Mouse (Mus musculus) bone marrow macrophage, adult 2 months (primary cell): ENCODE results near the gene Clec4g. TPM values are rescaled to one million over a fixed set of nuclear protein-coding genes. Genes with fewer than 3 reads are reported as not detected.

Experiments used
- H3K27ac ChIP-seq: 2 replicates; pipeline ENCODE4 v1.5.1; 2012; ENCODE audit warnings: low read depth, low read length; ENCODE audit not compliant: insufficient read depth
- H3K4me1 ChIP-seq: 2 replicates; pipeline ENCODE4 v1.6.1; 2012; ENCODE audit warnings: low read length; ENCODE audit not compliant: control insufficient read depth, insufficient read depth
- H3K4me3 ChIP-seq: 2 replicates; pipeline ENCODE4 v1.5.1; 2012; ENCODE audit warnings: mild to moderate bottlenecking, low read length, moderate library complexity; ENCODE audit not compliant: insufficient read depth
- CTCF ChIP-seq: IDR thresholded peaks from 2 replicates; pipeline ENCODE4 v1.5.1; 2012; ENCODE audit warnings: low read depth, mild to moderate bottlenecking, low read length, moderate library complexity
- POLR2A ChIP-seq: IDR thresholded peaks from 2 replicates; pipeline ENCODE4 v1.6.1; 2012; ENCODE audit warnings: mild to moderate bottlenecking, low read depth, low read length, borderline replicate concordance
- polyA plus RNA-seq: library from polyadenylated mRNA; stranded (reverse); fragments of >200 nt; gene quantifications from 2 replicates; pipeline ENCODE4 v1.2.4, GENCODE M21; 2012; ENCODE audit not compliant: missing spikeins, insufficient read depth, insufficient read length

Gene Clec4g
- polyA plus RNA-seq, 1 experiment, result not detected

- TF ChIP-seq POLR2A (no peak), CTCF (no peak)
- Histone ChIP-seq H3K4me1 (no peaks in the 10 kb centered on the region), H3K4me3 (no peak overlapping the region), H3K27ac (no peak overlapping the region)
Observed at GRCm38 (mm10) chr8:3683408-3684176, 36.9 kb downstream of the Clec4g start.

- Histone ChIP-seq H3K27ac (no peak overlapping the region), H3K4me1 (no peaks in the 10 kb centered on the region), H3K4me3 (no peak overlapping the region)
- TF ChIP-seq CTCF, result no peak
- no peak for TF ChIP-seq POLR2A
Observed at GRCm38 (mm10) chr8:3682435-3682834, 38.0 kb downstream of the Clec4g start.

DNA sequence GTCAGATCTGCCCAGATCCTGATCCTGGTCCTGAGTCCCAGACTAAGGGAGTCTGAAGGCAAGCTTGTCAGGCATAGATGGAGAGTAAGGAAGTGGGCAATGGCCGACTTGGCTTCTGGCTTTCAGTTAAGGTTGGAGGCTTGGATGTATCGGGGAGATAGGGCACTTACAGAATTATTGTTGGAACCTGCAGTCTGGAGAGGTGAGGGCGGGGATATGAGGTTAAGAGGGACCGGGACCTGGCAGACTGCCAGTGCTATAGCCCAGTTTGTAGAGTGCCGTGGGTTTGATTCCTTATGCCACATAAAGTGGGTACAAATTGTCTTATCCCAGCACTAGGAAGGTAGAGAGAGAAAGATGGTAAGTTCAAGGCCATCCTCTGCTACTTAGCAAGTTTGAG, 40.8 kb downstream of the Clec4g start:
- no peak overlapping the region for H3K27ac ChIP-seq
- H3K4me3 ChIP-seq, result no peak overlapping the region
- peaks cover 3% of the 10 kb centered on the region; the same call in 1 of the 2 replicates for H3K4me1 ChIP-seq
- TF ChIP-seq POLR2A (no peak), CTCF (no peak)

DNA sequence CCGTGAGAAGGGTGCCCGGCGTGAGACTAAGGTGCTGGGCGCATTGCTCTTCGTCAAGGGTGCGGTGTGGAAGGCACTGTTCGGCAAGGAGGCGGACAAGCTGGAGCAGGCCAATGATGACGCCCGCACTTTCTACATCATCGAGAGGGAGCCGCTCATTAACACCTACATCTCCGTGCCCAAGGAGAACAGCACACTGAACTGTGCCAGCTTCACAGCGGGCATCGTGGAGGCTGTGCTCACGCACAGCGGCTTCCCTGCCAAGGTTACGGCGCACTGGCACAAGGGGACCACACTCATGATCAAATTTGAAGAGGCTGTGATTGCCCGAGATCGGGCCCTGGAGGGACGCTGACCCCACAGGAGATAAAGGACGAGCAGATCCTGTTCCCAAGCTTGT, 41.2 kb downstream of the Clec4g start:
- TF ChIP-seq POLR2A (no peak), CTCF (no peak)
- H3K4me3 ChIP-seq, result no peak overlapping the region
- H3K4me1 ChIP-seq, result peaks cover 3% of the 10 kb centered on the region; the same call in 1 of the 2 replicates
- no peak overlapping the region for H3K27ac ChIP-seq

GRCm38 (mm10) chr8:3678831-3679230, 41.6 kb downstream of the Clec4g start:
- no peak for TF ChIP-seq POLR2A
- TF ChIP-seq CTCF, result no peak
- Histone ChIP-seq H3K27ac (no peak overlapping the region), H3K4me1 (peaks cover 3% of the 10 kb centered on the region; the same call in 1 of the 2 replicates), H3K4me3 (no peak overlapping the region)

- Histone ChIP-seq H3K4me3 (peak overlapping the region; percentile 93), H3K27ac (peak overlapping the region; percentile 81), H3K4me1 (peaks cover 6% of the 10 kb centered on the region)
- TF ChIP-seq CTCF (no peak), POLR2A (no peak)
Observed at GRCm38 (mm10) chr8:3676993-3677579, 43.4 kb downstream of the Clec4g start.

DNA sequence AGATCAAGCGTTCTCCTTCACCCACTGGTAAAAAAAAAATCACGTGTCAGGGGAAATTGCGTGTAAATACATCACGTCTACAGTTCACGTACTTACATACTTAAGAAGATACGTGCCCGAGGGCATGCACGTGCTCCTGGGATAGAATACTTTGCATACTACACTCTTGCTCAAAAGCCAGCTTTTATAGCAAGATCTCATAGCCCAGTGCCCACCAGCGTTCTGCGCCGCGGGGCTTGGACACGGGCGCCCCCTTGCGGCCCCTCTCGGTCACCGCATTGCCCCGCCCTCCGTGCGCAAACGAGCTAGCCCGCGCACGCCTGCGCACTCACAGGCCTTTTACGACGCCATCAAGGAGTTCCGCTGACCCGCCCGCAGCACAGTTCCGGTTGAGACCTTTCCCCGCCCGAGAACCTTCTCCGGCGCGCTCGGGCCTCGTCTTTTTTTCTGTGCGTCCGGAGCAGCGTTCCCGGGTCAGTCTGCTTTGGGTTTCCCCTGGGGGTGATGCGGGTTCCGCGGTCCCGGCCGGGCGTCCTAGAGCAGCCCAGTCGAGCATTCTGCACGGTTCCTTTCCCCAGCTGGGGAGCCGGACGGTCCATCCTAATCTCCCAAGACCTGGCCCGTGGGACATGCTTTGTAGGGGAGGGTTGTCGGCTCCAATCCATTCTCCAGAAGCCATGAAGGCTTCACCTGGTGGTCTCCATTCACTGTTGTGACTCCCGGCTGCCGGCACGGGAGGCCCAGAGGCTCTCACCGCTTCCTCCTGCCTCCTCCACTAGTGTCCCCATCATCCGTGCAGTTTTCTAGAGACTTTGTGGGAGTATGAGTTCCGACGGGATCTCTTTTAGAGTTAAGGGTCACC, 44.1 kb downstream of the Clec4g start, which contains the start of gene Trappc5:
Gene Trappc5, plus strand, starts transcription at position 169 of the 862 bp plus-strand sequence.
- H3K27ac ChIP-seq, result peak within 1 kb of the TSS; percentile 81
- H3K4me3 ChIP-seq, result peak within 1 kb of the TSS; percentile 93
- TF ChIP-seq CTCF (peak; percentile 78), POLR2A (no peak)
- H3K4me1 ChIP-seq, result peaks cover 6% of the 10 kb centered on the region

DNA sequence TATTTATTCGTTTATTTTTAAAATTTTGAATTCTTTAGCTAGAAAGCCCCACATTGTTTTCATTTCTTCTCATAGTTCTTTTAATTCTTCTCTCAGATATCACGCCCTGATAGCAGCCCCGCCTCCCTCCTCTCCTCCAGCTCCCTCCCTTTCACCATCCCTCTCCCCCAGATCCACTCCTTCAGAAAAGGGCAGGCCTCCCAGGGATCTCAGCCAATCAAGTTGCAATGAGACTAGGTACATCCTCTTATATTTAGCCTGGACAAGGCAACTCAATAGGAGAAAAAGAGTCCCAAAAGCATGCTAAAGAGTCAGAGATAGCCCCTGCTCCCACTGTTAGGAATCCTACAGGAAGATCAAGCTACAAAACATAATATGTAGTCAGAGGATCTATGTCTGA, 45.8 kb downstream of the Clec4g start:
- Histone ChIP-seq H3K4me1 (peaks cover 10% of the 10 kb centered on the region), H3K4me3 (no peak overlapping the region), H3K27ac (no peak overlapping the region)
- no peak for TF ChIP-seq POLR2A
- no peak for TF ChIP-seq CTCF

DNA sequence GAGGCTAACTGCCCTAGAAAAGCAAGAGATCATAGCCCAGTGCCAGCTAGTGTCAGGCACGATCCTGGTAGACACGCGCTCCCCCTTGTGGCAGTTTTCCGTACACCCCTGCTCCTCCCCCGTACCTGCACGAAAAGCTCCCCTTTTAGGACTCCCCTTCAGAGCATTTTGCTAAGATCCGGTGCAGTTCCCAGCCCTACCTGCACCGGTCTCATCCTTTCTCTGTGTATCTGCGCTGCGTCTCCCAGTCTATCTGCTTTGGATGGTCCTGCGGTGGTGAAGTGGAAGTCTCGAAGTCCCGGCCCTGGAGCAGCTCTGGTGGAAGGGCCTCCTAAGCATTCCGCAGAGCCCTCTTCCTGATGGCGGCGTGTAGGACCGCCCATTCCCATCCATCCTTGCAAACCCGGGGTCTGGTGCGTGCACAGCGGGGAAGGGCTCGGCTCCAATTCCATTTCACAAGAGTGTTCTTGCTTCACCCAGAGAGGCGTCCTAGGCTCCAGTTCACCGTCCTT, 48.4 kb downstream of the Clec4g start, which contains the start of gene Fcor:
Gene Fcor, minus strand, starts transcription at position 383 of the 512 bp plus-strand sequence.
- peak within 1 kb of the TSS; percentile 95 for H3K4me3 ChIP-seq
- peak within 1 kb of the TSS; percentile 27 for H3K27ac ChIP-seq
- no peak for TF ChIP-seq POLR2A
- TF ChIP-seq CTCF, result peak; percentile 99
- H3K4me1 ChIP-seq, result peaks cover 10% of the 10 kb centered on the region
